Mouse (Mus musculus) embryonic facial prominence, embryonic 12.5 days (tissue): Measurements from ENCODE around the gene Pqlc3. TPM values are rescaled to one million over a fixed set of nuclear protein-coding genes. Genes with fewer than 3 reads are reported as not detected.
A peak's percentile ranks its signal among the peaks of the same experiment; 100 is the strongest.

Source experiments
- ATAC-seq: fragments of 200-750 bp; cut with Nextera tagmentation; 2 replicates; pipeline ENCODE4 v1.8.0; 2017; ENCODE audit not compliant: insufficient number of reproducible peaks, insufficient read depth, low FRiP score, low TSS enrichment
- H3K27ac ChIP-seq: fragments of 300-500 bp; sonication (generic); 2 replicates; pipeline ENCODE4 v1.5.1; 2016; ENCODE audit warnings: mild to moderate bottlenecking
- H3K27me3 ChIP-seq: fragments of 300-500 bp; sonication (generic); 2 replicates; pipeline ENCODE4 v1.6.1; 2016; ENCODE audit warnings: mild to moderate bottlenecking, moderate library complexity
- H3K36me3 ChIP-seq: fragments of 300-500 bp; sonication (generic); 2 replicates; pipeline ENCODE4 v1.6.1; 2016; ENCODE audit warnings: mild to moderate bottlenecking
- H3K4me1 ChIP-seq: fragments of 300-500 bp; sonication (generic); 2 replicates; pipeline ENCODE4 v1.6.1; 2016
- H3K4me2 ChIP-seq: fragments of 300-500 bp; sonication (generic); replicated peaks from 2 replicates; pipeline ENCODE4 v1.6.1; 2016; ENCODE audit warnings: mild to moderate bottlenecking, moderate library complexity
- H3K4me3 ChIP-seq: fragments of 300-500 bp; sonication (generic); 2 replicates; pipeline ENCODE4 v1.5.1; 2016; ENCODE audit warnings: mild to moderate bottlenecking
- H3K9ac ChIP-seq: fragments of 300-500 bp; sonication (generic); 2 replicates; pipeline ENCODE4 v1.6.1; 2016; ENCODE audit warnings: mild to moderate bottlenecking, moderate library complexity
- H3K9me3 ChIP-seq: fragments of 300-500 bp; sonication (generic); 2 replicates; pipeline ENCODE4 v1.6.1; 2016; ENCODE audit warnings: mild to moderate bottlenecking, moderate library complexity
- WGBS: fragments of 180-500 bp; shearing (Covaris S2); methylation state at CpG from one replicate; pipeline ENCODE4 v1.1.7; 2016; 5-methylcytosine and 5-hydroxymethylcytosine counted together
- polyA plus RNA-seq: library from polyadenylated mRNA; unstranded; fragments of >200 nt; fragmentation: Nextera tagmentation; extraction: Ambion mirVana; gene quantifications from 2 replicates; pipeline ENCODE4 v1.2.1, GENCODE M21; 2016

Pqlc3 gene
- polyA plus RNA-seq, 1 experiment from 2014 or later = 6.3 TPM

DNA sequence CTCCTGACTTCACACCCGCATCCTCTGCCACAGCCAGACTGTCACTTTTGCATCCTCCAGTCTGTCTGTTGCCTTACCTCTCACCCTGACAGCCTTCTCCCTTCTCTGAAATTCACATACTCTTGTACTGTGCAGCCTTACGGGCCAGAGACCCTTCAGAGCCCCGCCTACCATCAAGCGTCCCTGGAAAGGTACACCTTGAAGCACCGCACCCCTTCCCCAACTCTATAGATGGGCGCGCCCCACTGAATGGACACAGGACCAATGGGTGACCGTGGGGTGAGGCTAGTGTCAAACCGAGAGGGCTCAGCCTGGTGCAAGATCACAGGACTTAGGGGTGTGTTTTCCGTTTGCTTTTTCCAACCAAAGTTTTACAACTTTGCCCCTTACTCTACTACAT is 1.1 kb downstream of the Pqlc3 start:
- H3K9ac ChIP-seq = peak overlapping the region; percentile 46; the same call in 1 of the 2 replicates
- peaks cover 29% of the 10 kb centered on the region for H3K27me3 ChIP-seq
- H3K27ac ChIP-seq = no peak overlapping the region
- WGBS = 9% methylated on average over 10 of the region's 10 CpGs
- H3K9me3 ChIP-seq = no peaks in the 10 kb centered on the region
- H3K4me3 ChIP-seq = peak overlapping the region; percentile 53
- H3K36me3 ChIP-seq = 0 out of 2 replicates have a peak, but pooled peaks cover 4% of the 10 kb centered on the region
- peak overlapping the region; percentile 83 for H3K4me2 ChIP-seq
- H3K4me1 ChIP-seq = 0 out of 2 replicates have a peak, but pooled peaks cover 10% of the 10 kb centered on the region
- no peak for ATAC-seq

DNA sequence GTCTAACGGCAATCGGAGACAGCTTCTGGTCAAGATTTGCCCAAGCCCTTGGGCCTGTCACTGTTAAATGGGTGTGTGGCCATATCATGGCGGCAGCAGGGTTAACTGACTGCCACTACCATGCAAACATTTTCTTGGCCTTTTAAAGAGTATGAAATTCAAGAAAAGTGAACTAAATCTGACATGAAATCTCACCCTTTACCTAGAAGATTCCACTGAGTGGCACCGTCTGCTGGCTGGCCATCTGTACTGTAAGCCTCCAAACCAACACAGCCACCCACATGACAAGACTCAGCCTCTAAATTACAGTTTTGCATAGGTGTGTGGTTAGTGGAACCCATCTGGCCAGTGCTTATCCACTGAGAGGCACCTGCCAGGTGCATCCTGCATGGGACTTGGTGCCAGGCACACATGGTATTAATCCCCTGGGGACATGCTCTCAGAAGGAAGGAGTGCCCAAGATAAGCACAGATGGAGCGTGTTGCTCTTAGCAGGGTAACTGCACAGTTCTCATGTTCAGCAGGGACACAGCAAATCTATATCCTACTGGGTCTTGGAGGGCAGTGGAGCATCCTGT is 3.2 kb downstream of the Pqlc3 start:
- Histone ChIP-seq H3K27ac (no peak overlapping the region), H3K4me3 (no peak overlapping the region), H3K27me3 (peaks cover 29% of the 10 kb centered on the region), H3K9me3 (no peaks in the 10 kb centered on the region), H3K9ac (no peak overlapping the region), H3K36me3 (0 out of 2 replicates have a peak, but pooled peaks cover 4% of the 10 kb centered on the region), H3K4me1 (0 out of 2 replicates have a peak, but pooled peaks cover 10% of the 10 kb centered on the region), H3K4me2 (no peak overlapping the region)
- ATAC-seq = no peak
- 87% methylated on average over 5 of the region's 5 CpGs for WGBS

GRCm38 (mm10) chr12:16996281-16996680 is 3.9 kb downstream of the Pqlc3 start:
- no peak for ATAC-seq
- 87% methylated on average over 5 of the region's 5 CpGs for WGBS
- Histone ChIP-seq H3K4me3 (no peak overlapping the region), H3K4me2 (no peak overlapping the region), H3K9ac (no peak overlapping the region), H3K4me1 (0 out of 2 replicates have a peak, but pooled peaks cover 10% of the 10 kb centered on the region), H3K36me3 (0 out of 2 replicates have a peak, but pooled peaks cover 4% of the 10 kb centered on the region), H3K27me3 (peaks cover 24% of the 10 kb centered on the region), H3K27ac (no peak overlapping the region), H3K9me3 (no peaks in the 10 kb centered on the region)

GRCm38 (mm10) chr12:16994291-16994690 is 5.9 kb downstream of the Pqlc3 start:
- Histone ChIP-seq H3K4me3 (no peak overlapping the region), H3K4me2 (no peak overlapping the region), H3K9ac (no peak overlapping the region), H3K27me3 (peaks cover 9% of the 10 kb centered on the region; the same call in 1 of the 2 replicates), H3K9me3 (no peaks in the 10 kb centered on the region), H3K27ac (no peak overlapping the region), H3K36me3 (0 out of 2 replicates have a peak, but pooled peaks cover 4% of the 10 kb centered on the region), H3K4me1 (0 out of 2 replicates have a peak, but pooled peaks cover 9% of the 10 kb centered on the region)
- 98% methylated on average over 2 of the region's 2 CpGs for WGBS
- ATAC-seq = no peak

- H3K4me3 ChIP-seq = no peak overlapping the region
- WGBS = 81% methylated on average over 2 of the region's 2 CpGs
- ATAC-seq = no peak
These were observed 7.9 kb downstream of the Pqlc3 start for GRCm38 (mm10) chr12:16992355-16992754.

DNA sequence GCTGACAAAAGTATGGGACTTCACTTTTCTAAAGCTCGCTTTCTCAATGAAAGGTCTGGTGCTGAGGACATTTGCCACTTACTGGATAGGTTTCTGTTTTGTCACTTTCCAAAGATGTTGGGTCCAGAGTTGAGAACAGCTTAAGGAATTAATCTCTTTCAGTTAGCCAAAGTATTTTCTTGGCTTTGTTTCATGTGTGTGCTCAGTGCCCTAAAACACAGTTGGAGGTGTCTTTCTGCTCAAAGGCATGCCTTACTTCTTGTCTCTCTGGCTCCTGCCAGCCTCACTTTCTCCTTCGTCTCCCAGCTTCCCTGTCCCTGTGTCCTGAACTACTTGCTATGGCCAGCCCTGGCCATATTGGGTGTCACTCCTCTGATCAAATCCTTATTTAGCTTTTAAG is 8.8 kb downstream of the Pqlc3 start:
- H3K4me3 ChIP-seq = no peak overlapping the region
- H3K9me3 ChIP-seq = no peaks in the 10 kb centered on the region
- H3K36me3 ChIP-seq = 0 out of 2 replicates have a peak, but pooled peaks cover 4% of the 10 kb centered on the region
- no peak for ATAC-seq
- 80% methylated on average over 2 of the region's 2 CpGs for WGBS
- H3K4me1 ChIP-seq = no peaks in the 10 kb centered on the region
- H3K4me2 ChIP-seq = no peak overlapping the region
- H3K27ac ChIP-seq = no peak overlapping the region
- H3K27me3 ChIP-seq = no peaks in the 10 kb centered on the region
- no peak overlapping the region for H3K9ac ChIP-seq

More at GRCm38 (mm10) chr12:16992355-16992754, 7.9 kb downstream of the Pqlc3 start:
- Histone ChIP-seq H3K27me3 (no peaks in the 10 kb centered on the region), H3K9ac (no peak overlapping the region), H3K4me2 (no peak overlapping the region), H3K9me3 (no peaks in the 10 kb centered on the region), H3K36me3 (0 out of 2 replicates have a peak, but pooled peaks cover 4% of the 10 kb centered on the region), H3K4me1 (no peaks in the 10 kb centered on the region), H3K27ac (no peak overlapping the region)

- no peak for ATAC-seq
- H3K27me3 ChIP-seq = no peaks in the 10 kb centered on the region
- H3K9ac ChIP-seq = no peak overlapping the region
- H3K4me1 ChIP-seq = no peaks in the 10 kb centered on the region
- H3K27ac ChIP-seq = no peak overlapping the region
- no peak overlapping the region for H3K4me2 ChIP-seq
- H3K4me3 ChIP-seq = no peak overlapping the region
- H3K9me3 ChIP-seq = no peaks in the 10 kb centered on the region
- H3K36me3 ChIP-seq = peaks cover 11% of the 10 kb centered on the region; the same call in 1 of the 2 replicates
- 95% methylated on average over 1 of the region's 1 CpGs for WGBS
These were observed 14.4 kb downstream of the Pqlc3 start for GRCm38 (mm10) chr12:16985778-16986177.

GRCm38 (mm10) chr12:16977120-16977519 is 23.1 kb downstream of the Pqlc3 start:
- Histone ChIP-seq H3K9ac (no peak overlapping the region), H3K4me1 (no peaks in the 10 kb centered on the region), H3K4me2 (no peak overlapping the region), H3K4me3 (no peak overlapping the region), H3K27ac (no peak overlapping the region), H3K36me3 (peaks cover 78% of the 10 kb centered on the region), H3K27me3 (no peaks in the 10 kb centered on the region), H3K9me3 (no peaks in the 10 kb centered on the region)
- no peak for ATAC-seq

- H3K4me1 ChIP-seq = no peaks in the 10 kb centered on the region
- H3K4me2 ChIP-seq = no peak overlapping the region
- no peak for ATAC-seq
- H3K27ac ChIP-seq = no peak overlapping the region
- no peak overlapping the region for H3K9ac ChIP-seq
- H3K9me3 ChIP-seq = no peaks in the 10 kb centered on the region
- no peak overlapping the region for H3K4me3 ChIP-seq
- 91% methylated on average over 2 of the region's 2 CpGs for WGBS
- no peaks in the 10 kb centered on the region for H3K27me3 ChIP-seq
- peaks cover 30% of the 10 kb centered on the region for H3K36me3 ChIP-seq
These were observed 33.4 kb downstream of the Pqlc3 start for GRCm38 (mm10) chr12:16966811-16967210.

DNA sequence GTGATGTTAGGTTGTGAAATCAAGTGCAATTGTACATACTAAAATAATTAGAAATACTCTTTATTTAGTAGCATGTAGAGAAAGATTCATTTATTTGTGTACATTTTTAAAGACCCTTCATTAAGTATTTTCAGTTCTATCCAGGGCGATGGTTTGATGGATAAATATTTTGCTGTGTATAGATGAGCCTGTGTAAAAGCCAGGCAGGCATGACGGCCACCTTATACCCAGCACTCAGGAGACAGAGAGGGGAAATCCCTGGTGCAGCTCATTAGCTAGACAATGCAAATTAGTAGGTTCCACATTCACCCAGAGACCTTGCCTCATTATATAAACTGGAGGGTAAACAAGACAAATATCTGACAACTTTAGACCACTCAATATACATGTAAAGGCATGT is 36.9 kb downstream of the Pqlc3 start:
- 85% methylated on average over 2 of the region's 2 CpGs for WGBS
- no peaks in the 10 kb centered on the region for H3K27me3 ChIP-seq
- peaks cover 36% of the 10 kb centered on the region for H3K36me3 ChIP-seq
- no peaks in the 10 kb centered on the region for H3K4me1 ChIP-seq
- no peak for ATAC-seq
- no peak overlapping the region for H3K4me3 ChIP-seq
- H3K9me3 ChIP-seq = no peaks in the 10 kb centered on the region
- H3K4me2 ChIP-seq = no peak overlapping the region
- H3K9ac ChIP-seq = no peak overlapping the region
- H3K27ac ChIP-seq = no peak overlapping the region

GRCm38 (mm10) chr12:16958851-16959250 is 41.4 kb downstream of the Pqlc3 start:
- Histone ChIP-seq H3K4me2 (no peak overlapping the region), H3K36me3 (peaks cover 40% of the 10 kb centered on the region), H3K27ac (no peak overlapping the region), H3K9ac (no peak overlapping the region), H3K27me3 (no peaks in the 10 kb centered on the region), H3K4me3 (no peak overlapping the region), H3K9me3 (no peaks in the 10 kb centered on the region), H3K4me1 (no peaks in the 10 kb centered on the region)
- 63% methylated on average over 1 of the region's 1 CpGs for WGBS
- no peak for ATAC-seq

DNA sequence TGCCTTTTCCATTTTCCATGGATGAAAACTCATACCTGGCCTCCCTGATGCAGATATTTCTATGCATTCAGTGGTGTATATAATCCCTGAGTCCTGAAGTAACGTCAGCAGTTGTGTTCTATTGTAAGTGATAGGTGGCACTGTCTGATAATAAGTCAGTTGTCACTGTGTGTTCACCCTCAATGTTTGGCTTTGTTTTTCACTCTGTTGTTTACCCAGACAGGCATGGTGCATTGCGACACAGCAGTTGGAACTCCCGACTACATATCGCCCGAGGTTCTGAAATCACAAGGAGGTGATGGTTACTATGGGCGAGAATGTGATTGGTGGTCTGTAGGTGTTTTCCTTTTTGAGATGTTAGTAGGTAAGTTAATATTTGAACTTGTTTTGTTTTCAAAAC is 52.0 kb downstream of the Pqlc3 start:
- no peak for ATAC-seq
- H3K36me3 ChIP-seq = peaks cover 6% of the 10 kb centered on the region; the same call in 1 of the 2 replicates
- no peaks in the 10 kb centered on the region for H3K4me1 ChIP-seq
- no peaks in the 10 kb centered on the region for H3K27me3 ChIP-seq
- H3K27ac ChIP-seq = no peak overlapping the region
- 93% methylated on average over 6 of the region's 6 CpGs for WGBS
- no peaks in the 10 kb centered on the region for H3K9me3 ChIP-seq
- H3K9ac ChIP-seq = no peak overlapping the region
- H3K4me2 ChIP-seq = no peak overlapping the region
- no peak overlapping the region for H3K4me3 ChIP-seq
